Mouse (Mus musculus) frontal cortex, adult 2 months (tissue): ENCODE results near the gene Cilp. TPM values are rescaled to one million over a fixed set of nuclear protein-coding genes. Genes with fewer than 3 reads are reported as not detected.
A peak's percentile ranks its signal among the peaks of the same experiment; 100 is the strongest.
"Not testable (repeated sequence)": the region's sequence is repeated elsewhere in the genome, so short reads cannot be mapped to it uniquely, and the experiment has no call there.

Experiments
- DNase-seq, 2 experiments: peaks; one replicate each; pipeline ENCODE4 v3.0.0; 2022; ENCODE audit warnings: low spot score in 1 of 2; ENCODE audit errors: extremely low spot score in 1 of 2
- polyA plus RNA-seq: library from polyadenylated mRNA; depleted of rRNA; stranded (reverse); fragments of >200 nt; gene quantifications from 2 replicates; pipeline ENCODE4 v1.2.3, GENCODE M21; 2012

Gene Cilp
- polyA plus RNA-seq, 1 experiment: 0.08 TPM

DNA sequence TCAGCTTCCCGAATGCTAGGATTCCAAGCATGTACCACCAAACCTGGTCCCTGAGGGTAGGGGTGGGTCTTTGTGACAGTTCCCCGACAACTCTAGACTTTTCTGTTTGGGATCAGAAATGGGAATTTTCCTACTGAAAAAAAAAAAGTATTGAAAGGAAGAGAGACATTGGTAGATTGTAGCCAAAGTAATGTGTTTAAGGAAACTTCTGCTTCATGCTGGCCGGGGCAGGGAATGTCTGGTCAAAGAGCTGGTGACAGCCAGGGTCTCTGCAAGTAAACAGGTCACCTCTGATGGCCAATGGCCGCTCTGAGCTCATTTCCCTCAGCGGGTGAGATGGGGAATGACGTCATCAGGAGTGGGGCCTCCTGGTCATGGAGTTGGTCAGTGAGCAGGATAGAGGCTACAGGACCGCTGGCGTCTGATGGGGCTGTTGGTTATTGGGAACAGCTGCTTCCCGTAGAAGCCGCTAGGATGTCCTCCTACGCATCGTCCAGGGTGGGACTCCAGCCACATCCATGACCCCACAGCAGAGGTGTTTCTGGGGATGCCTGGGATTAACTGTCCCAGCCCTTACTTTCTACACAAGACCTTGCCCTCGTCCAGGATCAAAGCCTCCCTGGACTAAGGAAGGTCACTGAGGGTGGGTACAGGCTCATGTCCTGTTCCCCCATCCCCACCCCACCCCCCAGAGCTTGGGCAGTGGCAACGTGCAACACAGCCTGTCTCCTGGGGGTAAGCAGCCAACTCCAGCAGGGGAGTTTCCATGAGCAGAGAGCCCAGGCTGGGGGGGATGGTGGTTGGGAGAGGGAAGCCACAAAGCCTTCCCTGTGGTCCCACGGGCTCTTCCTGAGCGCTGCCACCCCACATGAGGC, 17.2 kb upstream of the Cilp start:
- no peak for DNase-seq

DNA sequence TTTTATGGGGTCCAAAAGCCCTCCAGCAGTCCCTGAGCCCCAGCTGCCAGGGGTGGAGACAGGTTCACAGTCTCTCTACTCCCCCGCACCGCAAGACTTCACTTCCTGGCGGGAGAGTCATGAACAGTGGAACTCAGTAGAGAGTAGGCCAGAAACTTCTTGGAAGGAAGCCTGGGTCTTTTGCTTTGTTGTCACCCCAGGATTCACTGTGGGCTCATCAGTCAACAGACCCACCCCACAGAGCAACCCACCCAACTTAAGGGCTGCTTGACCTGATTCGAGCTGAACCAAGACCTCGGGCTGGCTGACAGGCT, 16.6 kb upstream of the Cilp start:
- DNase-seq: no peak

DNA sequence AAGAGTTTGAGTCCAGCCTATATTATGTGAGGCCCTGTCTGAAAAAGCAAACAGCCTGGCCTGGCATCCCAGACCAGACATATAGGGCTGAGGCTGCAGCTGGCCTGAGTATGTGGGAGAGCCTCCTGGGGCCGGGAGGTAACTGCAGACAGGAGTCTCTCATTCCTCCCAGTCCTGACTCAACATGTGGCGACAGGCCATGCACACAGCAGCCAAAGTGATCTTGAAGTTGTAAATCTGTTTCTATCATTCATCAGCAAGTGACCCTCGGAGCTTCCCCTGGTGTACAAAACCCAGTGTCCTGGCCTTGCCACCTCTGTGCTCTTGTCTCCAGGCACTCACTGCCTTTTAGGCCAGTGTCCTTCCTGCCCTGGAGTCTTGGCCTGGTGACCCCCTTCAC, 13.0 kb upstream of the Cilp start:
- DNase-seq: no peak

DNA sequence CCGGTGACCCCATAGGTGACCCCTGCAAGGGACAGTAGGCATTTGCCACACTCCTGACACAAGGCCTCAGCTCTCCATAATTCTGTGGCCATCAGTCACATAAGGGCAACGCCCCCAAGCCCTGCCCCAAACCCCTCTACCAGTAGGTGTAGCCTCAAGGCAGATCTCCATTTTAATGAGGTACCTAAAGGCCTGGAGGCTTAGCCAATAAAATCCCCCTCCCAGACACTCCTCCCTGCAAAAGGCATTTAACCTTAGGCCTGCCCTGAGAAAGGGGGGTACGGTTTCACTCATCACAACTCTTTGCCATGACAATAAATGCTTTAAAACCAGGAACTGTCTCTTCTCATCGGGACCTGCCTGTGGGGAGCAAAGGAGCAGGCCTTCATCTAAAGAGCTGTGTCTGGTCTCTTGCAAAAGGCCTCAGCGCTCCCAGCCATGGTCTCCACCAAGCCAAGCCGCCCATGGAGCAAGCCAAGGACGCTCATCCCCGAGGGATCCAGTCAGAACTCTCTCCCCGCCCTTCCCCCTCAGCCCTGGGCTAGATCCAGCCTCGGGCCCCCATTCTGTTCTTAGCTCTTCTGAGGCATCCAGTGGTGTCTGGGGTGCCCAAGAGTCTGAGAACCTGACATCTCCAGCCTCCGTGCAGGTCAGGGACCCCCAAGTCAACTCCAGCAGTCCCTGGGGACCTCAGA, 8.9 kb upstream of the Cilp start:
- DNase-seq: no peak

DNA sequence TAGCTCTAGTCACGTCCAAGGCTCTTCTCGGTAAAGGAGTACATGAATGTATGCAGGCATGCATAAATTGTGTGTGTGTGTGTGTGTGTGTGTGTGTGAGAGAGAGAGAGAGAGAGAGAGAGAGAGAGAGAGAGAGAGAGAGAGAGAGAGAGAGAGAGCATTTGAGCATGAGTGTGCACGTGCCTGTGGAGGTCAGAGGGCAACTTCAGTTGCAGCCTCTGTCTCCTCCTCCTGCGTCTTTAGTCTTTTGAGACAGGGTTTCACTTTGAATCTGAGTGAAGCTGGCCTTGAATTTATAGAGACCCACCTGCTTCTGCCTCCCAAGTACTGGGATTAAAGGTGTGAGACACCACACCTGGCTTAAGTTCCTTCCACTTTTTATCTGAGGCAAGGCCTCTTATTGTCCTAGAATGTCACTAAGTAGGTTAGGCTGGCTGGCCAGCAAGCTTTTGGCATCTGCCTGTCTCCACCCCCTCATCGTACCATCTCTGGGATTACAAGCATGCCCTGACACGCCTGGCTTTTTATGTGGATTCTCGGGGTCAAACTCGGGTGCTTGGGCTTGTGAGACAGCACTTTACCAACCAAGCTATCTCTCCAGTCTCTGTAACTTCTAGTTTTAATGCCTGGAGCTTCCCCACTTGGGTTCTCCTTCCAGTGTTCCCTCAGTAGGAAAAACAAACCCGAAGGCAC, 7.6 kb upstream of the Cilp start:
- DNase-seq: no peak

DNA sequence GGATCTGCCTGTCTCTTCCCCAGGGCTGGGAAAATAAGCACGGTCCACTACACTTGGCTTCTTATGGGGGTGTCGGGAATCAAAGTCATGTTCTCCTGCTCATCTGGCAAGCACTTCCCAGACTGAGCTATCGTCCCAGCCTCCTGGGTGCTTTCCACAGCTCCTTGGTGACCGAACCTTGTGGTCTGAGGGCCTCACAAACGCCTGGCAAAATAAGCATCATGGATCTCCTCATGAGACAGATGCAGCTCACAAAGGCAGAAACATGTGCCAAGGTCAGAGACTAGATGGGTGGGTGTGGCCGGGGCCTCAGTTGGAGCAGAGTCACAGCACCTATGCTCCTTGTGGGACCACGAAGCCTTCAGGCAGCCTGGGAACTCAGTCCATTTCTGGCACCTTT, 5.6 kb upstream of the Cilp start:
- DNase-seq: no peak

DNA sequence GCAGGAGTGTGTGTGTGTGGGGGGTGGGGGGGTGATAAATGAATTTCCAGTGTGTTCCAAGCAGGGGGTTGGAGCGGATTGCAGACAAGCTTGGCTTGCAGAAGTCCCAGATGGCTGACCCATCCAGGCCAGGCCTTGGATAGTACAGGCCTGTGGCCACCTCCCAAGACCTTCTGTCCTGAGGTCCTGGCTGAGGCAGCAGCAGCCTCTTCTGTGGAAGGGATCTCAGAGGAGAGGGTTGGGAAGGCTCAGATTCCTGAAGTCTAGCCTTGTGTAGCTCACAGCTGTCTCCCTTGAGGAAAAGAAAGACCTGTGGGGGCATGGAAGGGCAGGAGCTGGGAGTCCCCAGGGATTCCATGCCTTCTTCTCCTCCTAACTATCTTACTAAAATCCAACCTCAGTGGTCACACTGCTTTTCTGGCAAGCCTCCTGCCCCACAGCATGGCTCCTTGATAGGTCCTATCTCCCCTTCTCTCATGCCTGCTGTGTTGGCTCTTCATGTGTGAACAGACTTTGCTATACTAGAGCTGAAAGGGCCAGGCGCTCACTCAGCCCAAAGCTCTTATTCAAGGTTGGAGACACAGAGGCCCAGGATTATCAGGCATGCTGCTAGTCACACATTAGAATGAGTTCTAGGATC, 3.3 kb upstream of the Cilp start:
- no peak for DNase-seq

DNA sequence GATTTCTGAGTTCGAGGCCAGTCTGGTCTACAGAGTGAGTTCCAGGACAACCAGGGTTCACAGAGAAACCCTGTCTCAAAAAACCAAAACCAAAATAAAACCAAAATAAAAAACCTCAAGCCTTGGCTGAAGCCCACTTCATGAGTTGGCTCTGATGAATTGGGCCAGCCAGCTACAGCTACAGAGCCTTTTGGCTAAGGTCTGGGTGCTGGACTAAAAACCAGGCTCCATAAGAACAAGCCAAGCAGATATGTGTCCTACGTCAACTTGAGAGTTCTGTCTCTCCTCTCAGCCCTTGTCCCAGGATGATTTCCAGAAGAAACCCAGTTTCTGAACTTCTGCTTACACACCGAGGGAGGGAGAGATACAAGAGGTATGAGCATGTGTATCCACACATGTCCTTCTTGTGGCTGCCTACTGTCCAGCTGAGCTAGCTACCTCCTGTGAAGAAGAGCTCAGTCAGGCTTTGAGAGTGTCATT, 2.3 kb upstream of the Cilp start:
- no peak for DNase-seq

DNA sequence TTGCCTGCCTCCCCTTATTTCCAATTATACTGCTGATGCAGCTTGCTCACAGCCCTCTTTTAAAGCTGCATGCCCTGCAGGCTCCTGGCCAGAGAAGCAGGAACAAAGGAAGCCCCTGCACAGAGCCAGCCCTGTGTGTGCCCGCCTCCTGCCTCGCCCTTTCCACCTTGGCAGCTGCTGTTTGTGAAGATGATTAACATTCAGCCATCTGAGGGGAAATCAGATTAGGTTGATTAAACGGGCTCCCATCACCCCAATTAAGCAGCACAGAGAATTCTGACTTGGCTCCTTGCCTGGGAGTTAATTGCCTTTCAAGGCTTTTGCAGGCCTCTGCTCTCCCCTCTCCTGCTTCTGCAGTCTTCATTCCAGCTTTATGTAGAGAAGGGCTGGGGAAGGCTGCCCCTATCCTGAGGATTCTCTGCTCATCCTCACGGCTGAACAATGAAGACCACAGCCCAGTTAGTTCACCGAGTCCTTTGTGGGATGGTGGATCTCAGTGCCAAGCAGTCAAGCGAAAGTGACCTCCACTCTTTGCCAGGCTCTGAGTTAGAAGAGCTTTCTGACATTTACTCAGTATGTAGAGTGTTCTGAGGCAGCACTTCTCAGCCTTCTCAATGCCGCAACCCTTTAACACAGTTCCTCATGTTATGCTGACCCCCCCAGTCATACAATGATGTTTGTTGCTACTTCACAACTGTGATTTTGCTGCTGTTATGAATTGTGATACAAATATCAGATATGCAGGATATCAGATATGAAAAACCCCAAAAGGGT, 2.9 kb downstream of the Cilp start:
- DNase-seq: peak; percentile 30 to 66

DNA sequence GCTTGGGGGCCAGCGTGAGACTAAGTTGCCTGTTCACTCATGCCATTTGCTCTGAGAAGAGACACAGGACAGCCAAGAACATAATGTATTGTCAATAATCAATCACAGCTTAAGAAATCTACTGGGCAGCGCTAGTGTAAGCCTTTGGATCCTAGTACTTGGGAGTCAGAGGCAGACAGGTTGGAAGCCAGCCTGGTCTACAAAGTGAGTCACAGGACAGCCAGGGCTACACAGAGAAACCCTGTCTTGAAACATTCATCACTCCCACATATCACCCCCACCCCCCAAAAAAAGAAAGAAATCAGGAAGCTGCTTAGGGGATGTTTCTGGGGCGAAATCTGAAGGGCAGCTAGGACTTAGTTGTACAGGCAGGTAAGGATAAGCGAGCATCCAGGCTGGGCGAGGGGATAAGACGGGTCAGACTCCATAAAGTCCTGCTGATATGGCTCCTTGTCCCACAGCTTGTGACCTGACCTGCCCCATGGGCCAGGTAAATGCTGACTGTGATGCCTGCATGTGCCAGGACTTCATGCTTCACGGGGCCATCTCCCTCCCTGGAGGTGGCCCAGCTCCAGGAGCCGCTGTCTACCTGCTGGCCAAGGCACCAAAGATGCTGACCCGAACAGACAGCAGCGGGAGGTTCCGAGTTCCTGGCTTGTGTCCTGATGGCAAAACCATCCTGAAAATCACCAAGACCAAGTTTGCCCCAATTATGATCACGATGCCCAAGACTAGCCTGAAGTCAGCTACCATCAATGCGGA, 8.2 kb downstream of the Cilp start:
- DNase-seq: no peak

DNA sequence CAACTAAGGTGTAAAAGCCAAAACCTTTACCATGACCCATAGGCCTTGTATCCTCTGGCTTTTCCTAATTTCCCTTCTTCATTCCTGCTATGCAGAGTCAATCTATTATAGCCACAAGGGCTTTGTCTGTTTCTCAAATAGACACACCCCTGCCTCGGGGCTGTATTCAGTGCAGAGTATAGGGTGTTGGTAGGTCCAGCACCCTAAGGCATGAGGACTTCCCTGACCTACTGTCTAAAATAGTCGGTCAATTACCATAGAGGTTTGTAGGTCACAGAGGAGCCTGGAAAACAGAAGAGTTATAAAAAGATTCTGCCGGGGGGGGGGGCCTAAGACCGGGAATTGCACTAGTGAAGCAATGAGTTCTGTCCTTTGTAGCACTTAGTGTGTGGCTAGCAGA, 8.9 kb downstream of the Cilp start:
- no peak for DNase-seq

DNA sequence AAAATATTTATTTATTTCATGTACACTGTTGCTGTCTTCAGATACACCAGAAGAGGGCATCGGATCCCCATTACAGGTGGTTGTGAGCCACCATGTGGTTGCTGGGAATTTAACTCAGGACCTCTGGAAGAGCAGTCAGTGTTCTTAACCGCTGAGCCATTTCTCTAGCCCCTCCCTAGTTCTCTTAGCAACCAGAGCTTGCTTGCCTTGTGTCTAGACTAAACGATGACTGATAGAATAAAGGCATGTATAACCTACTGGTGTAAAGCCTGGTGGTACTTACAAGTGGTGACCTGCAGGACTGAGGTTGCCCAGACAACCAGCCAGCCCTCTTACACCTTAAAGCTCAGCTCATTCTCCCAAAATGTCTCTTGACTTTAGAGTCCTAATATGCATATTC, 9.9 kb downstream of the Cilp start:
- not testable (repeated sequence) for DNase-seq

DNA sequence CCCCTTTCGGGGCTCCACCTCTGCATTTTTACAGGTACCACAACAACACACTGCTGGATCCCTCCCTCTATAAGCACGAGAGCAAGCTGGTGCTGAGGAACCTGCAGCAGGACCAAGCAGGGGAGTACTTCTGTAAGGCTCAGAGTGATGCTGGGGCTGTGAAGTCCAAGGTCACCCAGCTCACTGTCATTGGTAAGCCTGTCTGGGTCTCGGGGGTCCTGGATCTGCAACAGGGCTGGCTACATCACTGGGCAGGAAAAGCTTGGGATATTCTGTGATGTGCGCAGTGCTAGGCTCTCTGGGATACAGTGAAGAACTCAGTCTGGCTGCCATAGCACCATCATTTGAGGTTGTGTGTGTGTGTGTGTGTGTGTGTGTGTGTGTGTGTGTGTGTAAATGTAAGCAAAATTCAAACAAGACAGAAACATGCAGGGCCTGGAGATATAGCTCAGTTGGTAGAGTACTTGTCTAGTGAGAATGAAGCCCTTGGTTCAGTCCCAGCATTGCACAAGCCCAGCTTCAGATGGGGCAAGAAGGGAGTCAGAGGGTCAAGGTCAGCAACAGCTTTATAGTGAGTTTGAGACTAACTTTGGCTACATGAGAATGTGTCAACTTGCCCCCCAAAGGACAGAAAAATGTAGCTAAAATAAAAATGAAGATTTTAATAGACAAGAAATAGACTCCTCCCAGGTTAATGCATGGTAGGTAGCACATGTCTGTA, 11.0 kb downstream of the Cilp start:
- DNase-seq: no peak

DNA sequence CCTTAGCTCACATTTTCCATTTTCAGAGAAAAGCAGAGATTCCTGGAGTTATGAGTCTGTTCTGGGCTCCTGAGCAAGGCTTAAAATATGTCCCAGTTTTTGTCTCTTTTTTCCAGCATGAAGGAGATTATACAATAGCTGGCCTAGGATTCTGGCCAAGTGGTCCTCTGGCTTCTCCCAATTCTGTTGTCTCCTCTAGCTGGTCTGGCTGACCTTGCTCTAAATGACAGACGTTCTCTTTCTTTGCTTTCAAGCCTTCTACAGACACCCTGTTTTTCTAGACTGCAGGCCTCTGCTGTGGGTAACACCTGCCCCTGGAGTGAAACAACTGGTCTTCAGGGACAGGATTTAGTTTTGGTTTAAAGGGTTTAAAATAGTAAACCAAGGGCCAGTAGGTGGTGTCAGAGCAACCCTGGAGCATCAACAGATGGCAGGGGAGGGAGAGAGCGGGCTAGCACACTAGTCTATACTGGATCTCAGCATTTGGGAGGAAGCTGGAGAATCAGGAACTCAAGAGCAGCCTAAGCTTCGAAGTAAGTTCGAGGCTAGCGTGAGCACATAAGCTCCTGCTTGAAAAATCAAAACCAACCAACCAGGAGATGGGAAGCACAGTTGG, 16.7 kb downstream of the Cilp start:
- DNase-seq: peak in 1 of 2 experiments; percentile 37

DNA sequence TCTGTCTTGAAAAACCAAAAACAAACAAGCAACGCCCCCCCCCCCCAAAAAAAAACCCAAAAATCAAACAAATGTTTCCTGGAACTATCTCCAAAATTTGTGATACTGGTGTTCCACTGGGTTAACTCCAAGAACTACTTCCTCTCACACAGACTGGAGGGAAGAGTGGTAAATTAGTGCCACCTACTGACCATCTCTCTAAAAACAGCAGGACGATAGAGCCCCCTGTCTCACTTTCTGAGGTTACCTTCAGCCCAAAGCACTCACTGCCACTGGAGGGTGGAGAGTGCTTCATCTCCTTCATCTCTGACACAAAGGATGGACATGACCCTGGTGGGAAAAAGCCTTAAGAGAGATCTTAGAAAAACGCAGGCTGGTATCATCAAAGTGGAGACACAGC, 18.3 kb downstream of the Cilp start:
- DNase-seq: peak in 1 of 2 experiments; percentile 71

DNA sequence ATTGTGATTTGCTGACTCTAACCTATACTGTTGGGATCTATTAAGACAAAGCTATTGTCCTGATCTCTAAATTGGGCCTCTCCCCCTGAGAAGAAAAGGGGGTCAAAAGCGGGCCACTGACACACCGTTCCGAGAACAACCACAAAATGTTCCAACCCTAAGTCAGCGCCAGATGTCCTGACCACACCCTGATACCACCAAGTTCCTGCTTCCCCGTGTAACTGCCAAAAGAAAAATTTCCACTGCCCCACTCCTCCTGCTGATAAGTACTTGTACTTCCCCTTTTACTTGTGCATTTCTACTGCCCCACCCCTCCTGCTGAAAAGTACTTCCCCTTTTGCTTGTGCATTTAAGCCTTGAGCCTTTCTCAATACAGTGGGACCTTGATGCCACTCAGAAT, 23.3 kb downstream of the Cilp start:
- not testable (repeated sequence) for DNase-seq

DNA sequence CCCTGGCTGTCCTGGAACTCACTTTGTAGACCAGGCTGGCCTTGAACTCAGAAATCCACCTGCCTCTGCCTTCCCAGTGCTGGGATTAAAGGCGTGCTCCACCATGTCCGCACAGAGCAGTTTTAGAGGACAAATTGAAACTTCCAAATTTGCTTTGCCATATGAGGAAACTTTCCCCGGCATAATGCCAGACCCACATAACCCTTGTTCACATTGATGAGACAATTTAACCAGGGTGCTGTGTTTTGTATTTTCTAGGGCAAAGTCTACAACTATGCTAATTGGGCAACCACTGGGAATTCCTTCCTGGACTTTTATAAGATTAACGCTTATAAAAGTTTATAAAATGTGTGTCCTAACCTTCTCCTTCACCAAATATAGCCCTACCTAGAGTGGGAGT, 25.0 kb downstream of the Cilp start:
- no peak for DNase-seq

DNA sequence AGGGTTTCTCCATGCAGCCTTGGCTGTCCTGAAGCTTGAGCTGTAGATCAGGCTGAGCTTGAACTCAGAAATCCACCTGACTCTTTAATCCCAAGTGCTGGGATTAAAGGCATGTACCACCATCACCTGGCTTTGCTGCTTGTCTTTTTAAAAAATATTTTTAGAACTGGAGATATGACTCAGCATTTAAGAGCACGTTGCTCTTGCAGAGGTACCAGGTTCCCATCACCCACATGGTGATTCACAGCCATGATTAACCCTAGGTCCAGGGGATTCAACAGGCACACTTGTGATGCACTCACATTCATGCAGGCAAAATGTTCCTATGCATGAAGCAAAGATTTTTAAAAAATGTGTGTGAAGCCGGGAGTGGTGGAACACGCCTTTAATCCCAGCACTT, 27.4 kb downstream of the Cilp start:
- no peak for DNase-seq

DNA sequence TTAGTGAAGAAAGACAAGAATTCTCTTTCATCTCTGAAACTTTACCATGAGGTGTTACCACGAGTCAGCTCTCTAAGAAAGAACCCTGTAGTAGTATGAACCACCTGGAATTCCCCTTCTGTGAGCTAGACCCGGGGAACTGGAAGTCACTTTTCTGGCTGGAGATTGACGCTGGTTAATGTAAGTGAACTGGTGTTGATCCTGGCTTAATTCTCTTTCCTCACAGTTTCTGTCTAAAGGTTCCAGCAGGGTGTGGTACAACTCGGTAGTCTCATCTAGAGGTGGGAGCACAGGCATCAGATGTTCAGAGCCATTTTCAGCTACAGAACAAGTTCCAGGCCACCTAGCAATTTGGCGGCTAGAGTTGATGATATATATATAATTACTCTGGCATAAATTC, 28.1 kb downstream of the Cilp start:
- no peak for DNase-seq
